Mouse (Mus musculus): Measurements from ENCODE around the gene Rhbdf1. TPM values are rescaled to one million over a fixed set of nuclear protein-coding genes. Genes with fewer than 3 reads are reported as not detected.
A peak's percentile ranks its signal among the peaks of the same experiment; 100 is the strongest.

The Rhbdf1 gene
- polyA plus RNA-seq, 1 experiment from 2014 or later = 26.2 TPM

DNA sequence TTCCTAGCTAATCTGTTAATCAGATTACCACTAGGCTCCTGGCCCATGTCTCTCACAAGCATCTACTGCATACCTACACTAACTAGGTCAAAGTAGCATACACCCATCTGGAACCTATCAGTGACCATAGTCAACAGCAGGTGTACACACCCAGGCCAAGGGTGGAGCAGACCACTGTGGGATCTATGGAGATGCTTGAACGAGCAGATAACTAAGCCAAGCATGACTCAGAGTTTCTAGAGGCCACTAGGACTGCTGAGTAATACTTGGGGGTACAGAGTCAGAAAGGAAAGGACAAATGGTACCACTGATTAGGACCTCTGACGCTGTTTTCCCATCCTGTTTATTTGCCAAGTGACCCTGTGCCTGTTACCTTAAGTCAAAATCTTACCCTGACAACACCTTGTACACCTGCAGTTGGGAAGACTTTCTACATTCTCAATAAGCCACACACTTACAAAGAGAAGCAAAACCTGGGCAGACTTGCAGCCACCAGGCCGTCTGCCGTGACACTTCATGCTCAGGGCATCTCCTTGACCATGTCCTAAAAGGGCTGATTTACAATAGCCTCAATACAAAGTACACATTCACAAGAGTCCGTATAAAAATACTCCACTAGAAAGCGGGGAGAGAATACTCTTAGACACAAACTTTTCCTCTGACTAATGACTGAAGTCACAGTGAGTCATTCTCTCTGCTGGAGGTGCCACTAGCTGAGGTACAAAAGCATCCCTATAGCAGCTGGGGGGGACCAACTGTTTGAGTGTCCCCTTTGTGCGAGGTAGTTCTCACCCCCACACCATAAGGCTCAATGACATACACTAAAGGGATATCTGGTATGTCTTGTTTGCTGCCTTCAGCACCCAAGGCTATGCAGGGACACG, 29.0 kb upstream of the Rhbdf1 start:
- Histone ChIP-seq H3K4me1 (no peaks in the 10 kb centered on the region), H3K9me3 (replicated peaks) (no peaks in the 10 kb centered on the region), H3K27me3 (ENCODE audit: low read depth, poor library complexity, severe bottlenecking) (no peaks in the 10 kb centered on the region), H3K36me3 (peaks cover 95% of the 10 kb centered on the region), H3K4me3 (no peak overlapping the region), H3K27ac (replicated peaks) (0 out of 2 replicates have a peak overlapping the region, but pooled peaks have one; percentile 33)
- DNase-seq (ENCODE audit: low spot score) = no peak
- 90% methylated on average over 8 of the region's 8 CpGs for WGBS

DNA sequence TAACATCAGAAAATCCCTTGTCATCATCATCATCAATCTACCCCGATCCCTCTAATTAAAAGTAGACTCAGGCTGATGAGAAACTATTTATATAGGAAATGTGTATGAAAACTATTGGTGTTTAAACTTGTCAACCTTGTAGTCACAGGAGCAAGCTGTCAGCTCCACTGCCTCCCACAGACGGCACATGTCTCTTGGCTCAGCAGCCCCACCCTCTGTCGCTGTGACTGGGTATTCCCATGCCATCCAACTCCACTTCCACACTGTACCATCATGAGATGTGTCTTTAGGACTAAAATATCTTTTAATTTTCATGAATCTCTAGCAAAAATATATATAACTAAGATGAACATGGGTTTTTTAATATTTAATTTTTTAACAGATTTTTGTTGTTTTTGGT, 26.2 kb upstream of the Rhbdf1 start:
- H3K9me3 ChIP-seq (replicated peaks) = no peaks in the 10 kb centered on the region
- DNase-seq (ENCODE audit: low spot score) = no peak
- peaks cover 95% of the 10 kb centered on the region for H3K36me3 ChIP-seq
- no peak overlapping the region for H3K4me3 ChIP-seq
- 85% methylated on average over 3 of the region's 3 CpGs for WGBS
- H3K27me3 ChIP-seq (ENCODE audit: low read depth, poor library complexity, severe bottlenecking) = no peaks in the 10 kb centered on the region
- no peaks in the 10 kb centered on the region for H3K4me1 ChIP-seq
- H3K27ac ChIP-seq (replicated peaks) = no peak overlapping the region

DNA sequence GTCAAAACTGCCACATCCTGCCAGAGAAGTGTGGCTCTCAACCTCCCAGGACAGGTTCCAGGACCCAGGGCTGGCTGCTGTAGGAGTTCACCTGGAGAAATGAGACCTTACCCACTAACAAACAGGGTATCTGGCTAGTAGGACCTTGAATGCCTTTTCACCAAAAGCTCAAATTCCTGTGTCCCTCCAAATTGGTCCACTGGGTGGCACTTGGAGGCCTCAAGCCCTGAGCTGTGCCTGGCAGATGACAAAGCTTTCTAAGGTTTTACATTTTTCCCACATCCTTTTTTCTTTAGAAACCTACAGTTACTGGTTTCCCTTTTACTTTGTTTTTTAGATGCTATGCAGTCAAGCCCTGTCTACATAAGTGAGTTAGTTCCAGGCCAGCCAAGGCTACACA, 25.0 kb upstream of the Rhbdf1 start:
- no peak overlapping the region for H3K27ac ChIP-seq (replicated peaks)
- H3K36me3 ChIP-seq = peaks cover 94% of the 10 kb centered on the region
- DNase-seq (ENCODE audit: low spot score) = no peak
- H3K27me3 ChIP-seq (ENCODE audit: low read depth, poor library complexity, severe bottlenecking) = no peaks in the 10 kb centered on the region
- H3K4me1 ChIP-seq = no peaks in the 10 kb centered on the region
- H3K9me3 ChIP-seq (replicated peaks) = no peaks in the 10 kb centered on the region
- no peak overlapping the region for H3K4me3 ChIP-seq

GRCm38 (mm10) chr11:32245614-32246013, 23.5 kb upstream of the Rhbdf1 start:
- no peaks in the 10 kb centered on the region for H3K9me3 ChIP-seq (replicated peaks)
- DNase-seq (ENCODE audit: low spot score) = no peak
- 95% methylated on average over 6 of the region's 6 CpGs for WGBS
- no peaks in the 10 kb centered on the region for H3K4me1 ChIP-seq
- no peak overlapping the region for H3K27ac ChIP-seq (replicated peaks)
- H3K36me3 ChIP-seq = peaks cover 94% of the 10 kb centered on the region
- no peak overlapping the region for H3K4me3 ChIP-seq
- H3K27me3 ChIP-seq (ENCODE audit: low read depth, poor library complexity, severe bottlenecking) = no peaks in the 10 kb centered on the region

GRCm38 (mm10) chr11:32244617-32245016, 22.5 kb upstream of the Rhbdf1 start:
- H3K4me1 ChIP-seq = no peaks in the 10 kb centered on the region
- H3K9me3 ChIP-seq (replicated peaks) = no peaks in the 10 kb centered on the region
- no peak overlapping the region for H3K4me3 ChIP-seq
- H3K36me3 ChIP-seq = peaks cover 94% of the 10 kb centered on the region
- WGBS = 98% methylated on average over 1 of the region's 1 CpGs
- 0 out of 2 replicates have a peak overlapping the region, but pooled peaks have one; percentile 19 for H3K27ac ChIP-seq (replicated peaks)
- no peaks in the 10 kb centered on the region for H3K27me3 ChIP-seq (ENCODE audit: low read depth, poor library complexity, severe bottlenecking)
- no peak for DNase-seq (ENCODE audit: low spot score)

DNA sequence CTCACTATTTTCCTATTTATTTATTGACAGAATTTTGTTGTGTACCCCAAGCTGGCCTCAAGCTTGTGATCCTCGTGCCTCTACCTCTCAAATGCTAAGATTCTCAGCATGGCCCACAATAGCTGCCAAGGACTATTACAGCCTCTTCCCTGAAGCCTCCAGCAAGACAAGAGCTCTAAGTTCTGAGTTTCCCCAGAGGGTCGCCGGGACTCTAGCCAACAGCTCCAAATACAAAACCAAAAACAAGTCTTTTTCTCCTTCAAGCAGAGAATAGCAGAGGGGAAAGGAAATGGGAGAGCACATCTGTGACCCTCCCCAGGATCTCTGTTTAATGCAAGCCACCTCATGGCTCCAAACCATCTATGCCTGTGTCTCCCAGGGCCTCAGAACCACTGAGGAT, 22.0 kb upstream of the Rhbdf1 start:
- H3K27ac ChIP-seq (replicated peaks) = 0 out of 2 replicates have a peak overlapping the region, but pooled peaks have one; percentile 19
- H3K4me3 ChIP-seq = no peak overlapping the region
- DNase-seq (ENCODE audit: low spot score) = no peak
- no peaks in the 10 kb centered on the region for H3K9me3 ChIP-seq (replicated peaks)
- WGBS = 85% methylated on average over 3 of the region's 3 CpGs
- no peaks in the 10 kb centered on the region for H3K27me3 ChIP-seq (ENCODE audit: low read depth, poor library complexity, severe bottlenecking)
- no peaks in the 10 kb centered on the region for H3K4me1 ChIP-seq
- H3K36me3 ChIP-seq = peaks cover 94% of the 10 kb centered on the region

GRCm38 (mm10) chr11:32243205-32243955, 21.3 kb upstream of the Rhbdf1 start:
- Histone ChIP-seq H3K36me3 (peaks cover 95% of the 10 kb centered on the region), H3K27ac (replicated peaks) (0 out of 2 replicates have a peak overlapping the region, but pooled peaks have one; percentile 19)
- WGBS = 77% methylated on average over 7 of the region's 7 CpGs

GRCm38 (mm10) chr11:32242209-32242608, 20.1 kb upstream of the Rhbdf1 start:
- no peak overlapping the region for H3K27ac ChIP-seq (replicated peaks)
- no peaks in the 10 kb centered on the region for H3K27me3 ChIP-seq (ENCODE audit: low read depth, poor library complexity, severe bottlenecking)
- WGBS = 93% methylated on average over 3 of the region's 3 CpGs
- H3K9me3 ChIP-seq (replicated peaks) = no peaks in the 10 kb centered on the region
- H3K4me1 ChIP-seq = no peaks in the 10 kb centered on the region
- no peak overlapping the region for H3K4me3 ChIP-seq
- DNase-seq (ENCODE audit: low spot score) = no peak
- peaks cover 95% of the 10 kb centered on the region for H3K36me3 ChIP-seq

More at GRCm38 (mm10) chr11:32243205-32243955, 21.3 kb upstream of the Rhbdf1 start:
- H3K9me3 ChIP-seq (replicated peaks) = no peaks in the 10 kb centered on the region
- no peaks in the 10 kb centered on the region for H3K27me3 ChIP-seq (ENCODE audit: low read depth, poor library complexity, severe bottlenecking)
- no peaks in the 10 kb centered on the region for H3K4me1 ChIP-seq
- no peak for DNase-seq (ENCODE audit: low spot score)
- no peak overlapping the region for H3K4me3 ChIP-seq

DNA sequence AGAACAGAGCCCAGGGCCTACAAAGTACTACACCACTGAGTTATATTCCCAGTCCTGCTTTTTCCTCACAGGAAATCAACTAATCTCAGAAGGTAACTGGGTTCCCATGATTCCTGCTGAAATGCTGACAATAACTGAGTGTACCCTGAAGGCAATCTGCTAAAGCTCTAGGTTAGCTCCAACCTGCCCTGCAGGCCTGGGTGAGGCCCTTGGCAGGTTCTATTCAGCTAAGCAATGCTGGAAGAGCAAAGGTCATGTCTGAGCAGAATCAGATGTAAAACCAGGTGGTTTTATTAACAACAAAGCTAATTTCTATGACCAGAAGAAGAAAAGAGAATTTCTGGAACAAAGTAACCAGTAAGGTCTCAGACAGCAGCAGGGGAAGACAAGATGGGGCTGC, 19.3 kb upstream of the Rhbdf1 start:
- Histone ChIP-seq H3K4me3 (no peak overlapping the region), H3K9me3 (replicated peaks) (no peaks in the 10 kb centered on the region), H3K4me1 (no peaks in the 10 kb centered on the region), H3K27ac (replicated peaks) (no peak overlapping the region), H3K36me3 (peaks cover 95% of the 10 kb centered on the region), H3K27me3 (ENCODE audit: low read depth, poor library complexity, severe bottlenecking) (no peaks in the 10 kb centered on the region)
- DNase-seq (ENCODE audit: low spot score) = no peak

- Histone ChIP-seq H3K4me3 (no peak overlapping the region), H3K4me1 (no peaks in the 10 kb centered on the region), H3K27ac (replicated peaks) (no peak overlapping the region), H3K36me3 (peaks cover 99% of the 10 kb centered on the region), H3K9me3 (replicated peaks) (no peaks in the 10 kb centered on the region), H3K27me3 (ENCODE audit: low read depth, poor library complexity, severe bottlenecking) (no peaks in the 10 kb centered on the region)
- DNase-seq (ENCODE audit: low spot score) = peak; percentile 68
- 67% methylated on average over 5 of the region's 5 CpGs for WGBS
Measured at GRCm38 (mm10) chr11:32238093-32238860, 16.2 kb upstream of the Rhbdf1 start.

DNA sequence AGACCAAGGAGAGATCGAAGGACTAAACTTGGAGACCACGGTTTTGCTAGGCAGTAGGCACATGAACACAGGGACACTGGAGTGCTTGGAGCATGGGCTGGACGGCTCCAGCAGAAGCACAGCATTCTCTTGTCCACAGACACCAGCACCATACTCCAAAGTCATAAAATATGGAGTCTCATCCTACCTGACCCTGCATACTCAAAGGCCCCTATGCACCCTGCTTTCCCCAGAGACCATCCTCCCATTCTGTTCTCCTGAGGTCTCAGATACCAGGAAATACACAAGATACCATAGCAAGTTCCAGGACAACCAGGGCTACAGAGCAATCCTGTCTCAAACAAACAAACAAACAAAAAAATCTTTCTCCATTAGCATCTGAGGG, 15.3 kb upstream of the Rhbdf1 start:
- DNase-seq (ENCODE audit: low spot score) = no peak
- H3K27ac ChIP-seq (replicated peaks) = no peak overlapping the region
- H3K4me3 ChIP-seq = no peak overlapping the region
- H3K4me1 ChIP-seq = no peaks in the 10 kb centered on the region
- 93% methylated on average over 3 of the region's 3 CpGs for WGBS
- no peaks in the 10 kb centered on the region for H3K27me3 ChIP-seq (ENCODE audit: low read depth, poor library complexity, severe bottlenecking)
- H3K36me3 ChIP-seq = peaks cover 100% of the 10 kb centered on the region
- no peaks in the 10 kb centered on the region for H3K9me3 ChIP-seq (replicated peaks)

DNA sequence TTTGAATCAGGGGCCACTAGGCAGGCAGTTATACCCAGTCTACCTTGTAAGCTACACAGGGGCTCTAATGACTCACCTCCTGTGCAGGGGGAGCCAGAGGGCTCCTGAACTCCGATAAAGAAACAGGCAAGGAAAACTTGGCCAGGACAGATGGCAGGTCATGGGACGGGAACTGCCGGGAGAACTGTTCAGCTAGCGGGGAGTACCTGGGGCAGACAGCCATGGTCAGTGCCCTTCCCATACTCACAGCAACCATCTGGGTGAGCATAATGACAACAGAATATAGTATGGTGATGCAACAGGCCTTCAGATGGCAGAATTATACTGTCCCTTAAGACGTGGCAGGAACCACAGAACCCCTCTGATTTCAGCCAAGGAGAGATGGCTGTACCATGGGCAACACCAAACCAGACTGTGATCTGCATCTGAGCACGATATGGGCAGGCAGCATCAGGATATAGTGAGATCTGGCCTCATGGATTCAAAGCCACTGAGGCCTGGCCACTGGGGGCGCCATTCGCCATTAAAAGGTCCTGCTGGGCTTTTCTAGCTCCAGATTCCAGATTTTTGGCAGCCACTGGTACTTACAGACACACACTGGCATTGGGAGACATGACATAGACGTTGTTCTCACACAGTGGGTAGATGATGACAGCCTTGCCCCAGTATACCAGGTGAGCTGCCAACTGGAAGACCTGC, 14.8 kb upstream of the Rhbdf1 start:
- Histone ChIP-seq H3K27me3 (ENCODE audit: low read depth, poor library complexity, severe bottlenecking) (no peaks in the 10 kb centered on the region), H3K36me3 (peaks cover 100% of the 10 kb centered on the region), H3K4me3 (no peak overlapping the region), H3K27ac (replicated peaks) (no peak overlapping the region), H3K9me3 (replicated peaks) (no peaks in the 10 kb centered on the region), H3K4me1 (no peaks in the 10 kb centered on the region)
- peak; percentile 54 for DNase-seq (ENCODE audit: low spot score)
- WGBS = 65% methylated on average over 9 of the region's 9 CpGs

Data from midbrain, embryonic 10.5 days (tissue).